In genomic region chr9:51795206-51795605, GRCm38 (mm10) we compare ENCODE assay signal across 12 mouse cellular contexts. TPM values are rescaled to one million over a fixed set of nuclear protein-coding genes. Genes with fewer than 3 reads are reported as not detected.
DNase-seq lines count a peak whose midpoint lies in the region; ATAC-seq and TF ChIP-seq lines count a peak whose summit lies in the region.
"Had no signal": no experiment of that assay in that cellular context is flagged by ENCODE, and none has a peak within 500 bp of the region (broad histone marks: within the 10 kb centered on the region; RNA-seq: fewer than 3 reads in every experiment).

No protein-coding gene starts in this region.

- H3K4me1 ChIP-seq in cerebellum, adult 2 months (ENCODE audit: control insufficient read depth, insufficient read depth, low read length), result peaks cover 4% of the 10 kb centered on the region
- H3K4me1 ChIP-seq in liver, postnatal 0 days (ENCODE audit: insufficient read depth), result no peaks in the 10 kb centered on the region
- no peaks in the 10 kb centered on the region for H3K4me1 ChIP-seq in midbrain, embryonic 13.5 days (replicated peaks)
- H3K4me1 ChIP-seq: hindbrain, embryonic 15.5 days had no signal

- TF ChIP-seq CTCF in layer of hippocampus, adult 2 months (conservative IDR thresholded peaks at IDR 0.05), result no peak
- no peak for TF ChIP-seq CTCF in cerebellum, adult 2 months (IDR thresholded peaks at IDR 0.05; ENCODE audit: borderline replicate concordance, insufficient read depth, low read depth, low read length)
- no peak for TF ChIP-seq CTCF in liver, postnatal 0 days (IDR thresholded peaks at IDR 0.05; ENCODE audit: low read depth)

- no peaks in the 10 kb centered on the region for H3K36me3 ChIP-seq in liver, postnatal 0 days (replicated peaks; ENCODE audit: insufficient read depth, low read length)
- no peaks in the 10 kb centered on the region for H3K36me3 ChIP-seq in midbrain, embryonic 13.5 days
- H3K36me3 ChIP-seq: hindbrain, embryonic 15.5 days had no signal

- 20% methylated on average over 6 of the region's 6 CpGs for WGBS in cerebellum, adult 2 months
- WGBS in liver, postnatal 0 days (ENCODE audit: insufficient replicate concordance), result 71% methylated on average over 6 of the region's 6 CpGs
- WGBS in midbrain, embryonic 13.5 days, result 61% methylated on average over 6 of the region's 6 CpGs

- ATAC-seq in liver, postnatal 0 days, result no peak
- ATAC-seq in granulocyte monocyte progenitor cell, adult 5-6 weeks (replicated peaks; ENCODE audit: poor library complexity, severe bottlenecking), result no peak
- no peak for ATAC-seq in midbrain, embryonic 13.5 days
- ATAC-seq: forebrain, postnatal 0 days had no signal

- no peaks in the 10 kb centered on the region for H3K27me3 ChIP-seq in cerebellum, adult 2 months (ENCODE audit: control insufficient read depth, insufficient read depth, low read length)
- 0 out of 2 replicates have a peak, but pooled peaks cover 3% of the 10 kb centered on the region for H3K27me3 ChIP-seq in liver, postnatal 0 days (ENCODE audit: insufficient read depth, low read length)
- H3K27me3 ChIP-seq in midbrain, embryonic 13.5 days, result no peaks in the 10 kb centered on the region
- H3K27me3 ChIP-seq: hindbrain, embryonic 15.5 days had no signal

- no peaks in the 10 kb centered on the region for H3K9me3 ChIP-seq in liver, postnatal 0 days (ENCODE audit: low read length)
- no peaks in the 10 kb centered on the region for H3K9me3 ChIP-seq in midbrain, embryonic 13.5 days
- H3K9me3 ChIP-seq: hindbrain, embryonic 15.5 days had no signal

- peak overlapping the region; percentile 20; the same call in 1 of the 2 replicates for H3K27ac ChIP-seq in layer of hippocampus, adult 2 months
- no peak overlapping the region for H3K27ac ChIP-seq in cerebellum, adult 2 months (ENCODE audit: insufficient read depth, low read length)
- H3K27ac ChIP-seq in liver, postnatal 0 days (ENCODE audit: low read depth), result no peak overlapping the region
- no peak overlapping the region for H3K27ac ChIP-seq in midbrain, embryonic 13.5 days
- H3K27ac ChIP-seq: hindbrain, embryonic 15.5 days had no signal

- no peak overlapping the region for H3K9ac ChIP-seq in liver, postnatal 0 days (replicated peaks)
- H3K9ac ChIP-seq in midbrain, embryonic 13.5 days (replicated peaks), result no peak overlapping the region
- H3K9ac ChIP-seq: forebrain, postnatal 0 days; hindbrain, embryonic 15.5 days had no signal

- no peak for TF ChIP-seq EP300 in liver, postnatal 0 days (IDR thresholded peaks at IDR 0.05; ENCODE audit: low read depth)

- DNase-seq in layer of hippocampus, adult 2 months (ENCODE audit: low spot score in 2 of 2), result no peak
- DNase-seq in layer of hippocampus, adult 9-11 months, result no peak
- peak; percentile 56 to 70 for DNase-seq in cerebellum, adult 2 months
- DNase-seq in gastrocnemius, adult 8-10 months (ENCODE audit: low spot score in 2 of 2), result peak; percentile 36 to 47
- peak; percentile 32 to 66 for DNase-seq in lung, postnatal 4 days
- no peak for DNase-seq in liver, postnatal 0 days
- DNase-seq: forebrain, postnatal 0 days; layer of hippocampus, postnatal 36 days; spleen, adult 18-20 months had no signal

- H3K4me3 ChIP-seq in layer of hippocampus, adult 2 months, result no peak overlapping the region
- no peak overlapping the region for H3K4me3 ChIP-seq in cerebellum, adult 2 months (replicated peaks; ENCODE audit: insufficient read depth, low read depth, low read length)
- H3K4me3 ChIP-seq in liver, postnatal 0 days (ENCODE audit: low read depth, low read length), result no peak overlapping the region
- no peak overlapping the region for H3K4me3 ChIP-seq in midbrain, embryonic 13.5 days (replicated peaks)
- H3K4me3 ChIP-seq: hindbrain, embryonic 15.5 days had no signal

- no peak for TF ChIP-seq POLR2A in cerebellum, adult 2 months (IDR thresholded peaks at IDR 0.05; ENCODE audit: borderline replicate concordance, insufficient read depth, low read length)

- no peak overlapping the region for H3K4me2 ChIP-seq in liver, postnatal 0 days (ENCODE audit: low read depth, low read length)
- H3K4me2 ChIP-seq in midbrain, embryonic 13.5 days (replicated peaks), result no peak overlapping the region
- H3K4me2 ChIP-seq: hindbrain, embryonic 15.5 days had no signal

RNA-seq across cellular contexts. Expression of gene Arhgap20, which starts 30.1 kb away (rescaled TPM):
- total RNA-seq in layer of hippocampus, adult 2 months (2021), result 10 to 100 TPM; 62.9 to 66.6 TPM
- 14.8 and 15.1 TPM in 2 replicates for polyA plus RNA-seq in cerebellum, adult 2 months (2012; rRNA removed)
- 10 to 100 TPM; 21.0 to 37.6 (median 30.8) TPM for total RNA-seq in gastrocnemius, adult 8-10 months (2022)
- 0.01 and 0.02 TPM in 2 replicates for polyA plus RNA-seq in liver, postnatal 0 days (2015; fragmentation: Nextera tagmentation; extraction: Ambion mirVana)
- not detected in 2 replicates for total RNA-seq in granulocyte monocyte progenitor cell, adult 5-6 weeks (2014; fragmentation: Nextera tagmentation)
- total RNA-seq in granulocyte monocyte progenitor cell, adult 5-6 weeks (2017), result not detected in 2 replicates
- 9.1 and 11.6 TPM in 2 replicates for polyA plus RNA-seq in midbrain, embryonic 13.5 days (2015; fragmentation: Nextera tagmentation; extraction: Ambion mirVana)

Comparison
In these comparisons a context has a peak if more than half of its experiments do, and no peak if none do; other contexts are left out.
1. DNase-seq: peak in cerebellum, adult 2 months (2 of 2), gastrocnemius, adult 8-10 months (2 of 2) and lung, postnatal 4 days (2 of 2); none in layer of hippocampus, adult 2 months (0 of 2), layer of hippocampus, adult 9-11 months (single experiment) and liver, postnatal 0 days (single experiment).
2. RNA of gene Arhgap20, which starts 30.1 kb away (total RNA-seq): 62.9 to 66.6 TPM in layer of hippocampus, adult 2 months and 21.0 to 37.6 TPM in gastrocnemius, adult 8-10 months; not detected in granulocyte monocyte progenitor cell, adult 5-6 weeks; every median in the first group is over 10 times any median in the second.